Mouse (Mus musculus) intestine, embryonic 16.5 days (tissue): ENCODE measurements at regions not wholly inside any gene's neighbourhood (a gene's known extent, or its start where the extent isn't known, plus 50 kb on each side); places are given as distances from the start of the nearest gene placed in this dataset.
A peak's percentile ranks its signal among the peaks of the same experiment; 100 is the strongest.

Experiments used
- ATAC-seq: fragments of 200-750 bp; cut with Nextera tagmentation; 2 replicates; pipeline ENCODE4 v1.8.0; 2017; ENCODE audit warnings: moderate TSS enrichment, moderate library complexity
- H3K27ac ChIP-seq: fragments of 300-500 bp; sonication (generic); 2 replicates; pipeline ENCODE4 v1.5.1; 2014; ENCODE audit warnings: mild to moderate bottlenecking, low read length
- H3K27me3 ChIP-seq: fragments of 300-500 bp; sonication (generic); replicated peaks from 2 replicates; pipeline ENCODE4 v1.6.1; 2014; ENCODE audit warnings: low read length, control low read depth, mixed read lengths; ENCODE audit not compliant: control insufficient read depth, insufficient read depth
- H3K36me3 ChIP-seq: fragments of 300-500 bp; sonication (generic); 2 replicates; pipeline ENCODE4 v1.6.1; 2014; ENCODE audit warnings: low read length, control low read depth; ENCODE audit not compliant: control insufficient read depth, insufficient read depth
- H3K4me1 ChIP-seq: fragments of 300-500 bp; sonication (generic); 2 replicates; pipeline ENCODE4 v1.6.1; 2014; ENCODE audit warnings: low read length, control low read depth, mixed read lengths; ENCODE audit not compliant: control insufficient read depth, insufficient read depth
- H3K4me2 ChIP-seq: fragments of 300-500 bp; sonication (generic); 2 replicates; pipeline ENCODE4 v1.6.1; 2014; ENCODE audit warnings: low read depth, low read length, control low read depth
- H3K4me3 ChIP-seq: fragments of 300-500 bp; sonication (generic); 2 replicates; pipeline ENCODE4 v1.5.1; 2014; ENCODE audit warnings: mild to moderate bottlenecking, low read length
- H3K9ac ChIP-seq: fragments of 300-500 bp; sonication (generic); 2 replicates; pipeline ENCODE4 v1.6.1; 2014; ENCODE audit warnings: low read depth, low read length
- H3K9me3 ChIP-seq: fragments of 300-500 bp; sonication (generic); 2 replicates; pipeline ENCODE4 v1.6.1; 2016; ENCODE audit warnings: low read length, control low read depth; ENCODE audit not compliant: control insufficient read depth
- WGBS: fragments of 180-500 bp; shearing (Covaris S2); extraction: QIAGEN DNeasy Blood & Tissue Kit; methylation state at CpG from one replicate; pipeline ENCODE4 v1.1.7; 2014; 5-methylcytosine and 5-hydroxymethylcytosine counted together

DNA sequence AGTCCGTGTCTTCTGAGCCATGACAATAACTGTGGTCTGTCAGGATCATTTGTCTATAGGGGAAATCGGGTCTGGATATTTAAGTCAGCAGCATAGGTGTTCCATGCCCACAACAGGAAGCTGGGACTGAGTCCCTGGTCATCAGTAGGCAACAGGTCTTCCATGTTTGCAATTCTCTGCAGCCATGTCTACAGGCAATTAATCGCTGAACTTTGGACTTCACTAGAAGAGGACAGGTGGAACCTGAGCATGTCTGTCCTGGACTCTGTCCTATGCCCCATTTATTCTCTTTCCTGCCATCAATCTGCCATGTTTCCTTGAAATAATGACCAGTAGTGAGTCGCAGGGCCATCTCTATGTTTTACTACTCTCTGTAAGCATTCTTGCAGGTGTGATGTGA lies 54.9 kb downstream of the Cyp2d40 start:
- H3K4me1 ChIP-seq, result no peaks in the 10 kb centered on the region
- H3K27me3 ChIP-seq, result no peaks in the 10 kb centered on the region
- no peak overlapping the region for H3K4me3 ChIP-seq
- H3K9me3 ChIP-seq, result no peaks in the 10 kb centered on the region
- no peak overlapping the region for H3K27ac ChIP-seq
- no peak for ATAC-seq
- no peak overlapping the region for H3K4me2 ChIP-seq
- H3K36me3 ChIP-seq, result no peaks in the 10 kb centered on the region
- WGBS, result 88% methylated on average over 4 of the region's 4 CpGs
- no peak overlapping the region for H3K9ac ChIP-seq

DNA sequence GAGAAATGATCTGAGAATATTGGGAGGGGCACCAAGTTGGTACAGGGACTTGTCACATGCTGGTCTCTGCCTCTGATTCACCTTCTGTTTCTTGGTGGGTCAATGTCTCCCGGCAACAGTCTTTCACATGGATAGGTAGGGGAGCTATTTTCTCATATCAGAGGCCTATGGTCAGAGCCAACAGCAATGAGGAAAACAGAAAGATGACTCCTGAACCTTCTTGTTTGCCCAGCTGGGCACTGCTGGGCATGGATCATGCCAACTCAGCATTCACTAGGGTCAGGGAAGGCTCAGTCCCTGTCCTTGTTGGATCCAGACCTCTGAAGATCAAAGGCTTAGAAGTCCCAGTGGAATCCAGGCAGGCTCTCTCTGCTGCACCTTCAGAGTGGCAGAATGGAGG lies 56.1 kb downstream of the Cyp2d40 start:
- ATAC-seq, result no peak
- H3K4me2 ChIP-seq, result no peak overlapping the region
- H3K9ac ChIP-seq, result no peak overlapping the region
- no peak overlapping the region for H3K27ac ChIP-seq
- H3K4me3 ChIP-seq, result no peak overlapping the region
- no peaks in the 10 kb centered on the region for H3K9me3 ChIP-seq
- no peaks in the 10 kb centered on the region for H3K36me3 ChIP-seq
- no peaks in the 10 kb centered on the region for H3K4me1 ChIP-seq
- 96% methylated on average over 1 of the region's 1 CpGs for WGBS
- H3K27me3 ChIP-seq, result no peaks in the 10 kb centered on the region

DNA sequence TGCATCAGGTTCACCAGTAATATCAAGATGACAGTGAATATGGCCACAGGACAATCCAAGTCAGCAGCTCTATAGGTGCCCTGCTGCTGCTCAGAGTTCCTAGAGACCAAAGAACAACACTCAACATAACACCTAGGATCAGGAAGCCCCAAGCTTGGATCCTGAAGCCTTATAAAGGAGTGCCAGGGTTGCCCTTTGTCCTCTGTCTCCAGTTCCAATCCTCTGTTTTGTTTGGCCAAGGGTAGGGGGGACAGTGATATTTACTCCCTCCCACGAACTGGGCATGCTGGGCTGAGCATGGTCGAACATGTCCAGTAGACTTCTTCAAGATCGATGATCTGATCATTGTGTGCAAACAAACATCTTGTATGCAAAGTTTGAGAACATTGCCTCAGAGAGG lies 56.8 kb downstream of the Cyp2d40 start:
- H3K9me3 ChIP-seq, result no peaks in the 10 kb centered on the region
- no peak overlapping the region for H3K27ac ChIP-seq
- 91% methylated on average over 3 of the region's 3 CpGs for WGBS
- H3K9ac ChIP-seq, result no peak overlapping the region
- no peaks in the 10 kb centered on the region for H3K27me3 ChIP-seq
- H3K4me1 ChIP-seq, result no peaks in the 10 kb centered on the region
- H3K4me2 ChIP-seq, result no peak overlapping the region
- ATAC-seq, result no peak
- no peak overlapping the region for H3K4me3 ChIP-seq
- H3K36me3 ChIP-seq, result no peaks in the 10 kb centered on the region

DNA sequence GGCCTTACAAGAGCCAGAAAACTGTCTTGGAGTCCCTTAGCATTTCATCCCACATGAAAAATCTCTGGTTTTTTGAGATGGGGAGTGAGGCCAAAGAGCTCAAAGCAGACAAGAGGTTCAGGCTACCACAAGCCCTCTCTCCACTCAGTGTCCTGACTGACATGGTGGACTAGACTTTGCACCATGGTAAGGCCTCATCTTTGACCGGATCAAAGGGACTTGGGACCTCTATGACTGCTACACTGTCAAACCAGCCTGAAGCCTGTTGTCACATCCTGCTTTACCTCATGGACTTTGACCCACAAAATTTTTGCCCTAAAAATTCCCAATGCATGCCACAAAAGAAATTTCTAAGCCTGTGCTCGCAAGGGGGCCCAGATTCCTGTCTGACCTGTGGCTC lies 57.3 kb downstream of the Cyp2d40 start:
- Histone ChIP-seq H3K27me3 (no peaks in the 10 kb centered on the region), H3K4me1 (no peaks in the 10 kb centered on the region), H3K27ac (no peak overlapping the region), H3K36me3 (no peaks in the 10 kb centered on the region), H3K4me3 (no peak overlapping the region), H3K9ac (no peak overlapping the region), H3K9me3 (no peaks in the 10 kb centered on the region), H3K4me2 (no peak overlapping the region)
- 95% methylated on average over 2 of the region's 2 CpGs for WGBS
- no peak for ATAC-seq

DNA sequence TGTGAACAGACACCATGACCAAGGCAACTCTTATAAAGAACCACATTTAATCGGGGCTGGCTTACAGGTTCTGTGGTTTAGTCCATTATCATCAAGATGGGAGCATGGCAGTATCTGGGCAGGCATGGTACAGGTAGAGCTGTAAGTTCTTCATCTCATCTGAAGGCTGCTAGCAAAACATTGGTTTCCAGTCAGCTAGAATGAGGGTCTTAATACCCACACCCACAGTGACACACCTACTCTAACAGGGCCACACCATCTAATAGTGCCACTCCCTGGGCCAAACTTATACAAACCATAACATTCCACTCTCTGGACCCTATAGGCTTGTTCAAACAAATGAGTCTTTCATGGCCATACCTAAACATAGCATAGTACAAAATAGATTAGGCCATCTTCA lies 61.9 kb downstream of the Cyp2d40 start:
- Histone ChIP-seq H3K9me3 (no peaks in the 10 kb centered on the region), H3K4me2 (no peak overlapping the region), H3K4me1 (no peaks in the 10 kb centered on the region), H3K36me3 (no peaks in the 10 kb centered on the region), H3K4me3 (no peak overlapping the region), H3K27me3 (no peaks in the 10 kb centered on the region), H3K27ac (no peak overlapping the region), H3K9ac (no peak overlapping the region)
- no peak for ATAC-seq
- WGBS, result 93% methylated on average over 1 of the region's 1 CpGs

DNA sequence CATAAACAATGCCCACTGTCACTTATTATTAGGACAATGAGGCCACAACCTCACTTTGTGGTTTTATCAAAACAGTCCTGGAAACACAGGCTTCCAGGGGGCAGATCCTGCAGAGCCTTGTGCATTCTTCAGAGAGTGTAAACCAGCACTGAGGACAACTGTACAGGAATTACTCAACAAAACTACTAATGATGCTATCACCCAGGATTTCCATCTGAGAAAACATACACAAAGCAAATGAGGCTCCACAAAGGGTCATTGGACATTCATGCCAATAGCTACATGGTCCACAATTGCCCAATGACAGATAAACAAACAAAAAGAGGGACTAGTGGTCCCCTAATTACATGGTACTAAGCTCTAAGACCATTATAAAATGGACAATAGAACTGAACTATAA lies 68.2 kb downstream of the Cyp2d40 start:
- no peak for ATAC-seq
- H3K4me3 ChIP-seq, result no peak overlapping the region
- H3K9me3 ChIP-seq, result no peaks in the 10 kb centered on the region
- H3K27me3 ChIP-seq, result no peaks in the 10 kb centered on the region
- H3K36me3 ChIP-seq, result no peaks in the 10 kb centered on the region
- no peak overlapping the region for H3K4me2 ChIP-seq
- H3K4me1 ChIP-seq, result no peaks in the 10 kb centered on the region; the same call in 1 of the 2 replicates
- no peak overlapping the region for H3K27ac ChIP-seq
- no peak overlapping the region for H3K9ac ChIP-seq

DNA sequence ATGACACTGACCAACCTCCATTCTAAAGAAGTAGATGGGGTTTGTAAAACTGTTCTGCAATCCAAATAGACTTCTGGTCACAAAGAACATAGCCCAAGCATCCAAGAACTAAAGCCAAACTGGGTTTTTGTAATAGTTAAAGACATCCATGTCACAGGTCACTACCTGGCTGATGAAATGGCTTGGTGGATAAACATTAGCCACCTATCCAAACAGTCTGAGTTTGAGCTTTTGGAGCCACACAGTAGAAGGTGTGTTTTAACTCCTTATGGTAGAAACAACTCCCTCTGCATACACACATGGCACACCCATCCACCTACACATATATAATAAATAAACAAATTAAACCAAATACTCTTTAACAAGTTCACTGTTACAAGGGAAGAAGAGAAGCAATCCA lies 68.7 kb downstream of the Cyp2d40 start:
- Histone ChIP-seq H3K4me1 (no peaks in the 10 kb centered on the region; the same call in 1 of the 2 replicates), H3K36me3 (no peaks in the 10 kb centered on the region), H3K9ac (no peak overlapping the region), H3K9me3 (no peaks in the 10 kb centered on the region), H3K27me3 (no peaks in the 10 kb centered on the region), H3K27ac (no peak overlapping the region), H3K4me3 (no peak overlapping the region), H3K4me2 (no peak overlapping the region)
- ATAC-seq, result no peak

DNA sequence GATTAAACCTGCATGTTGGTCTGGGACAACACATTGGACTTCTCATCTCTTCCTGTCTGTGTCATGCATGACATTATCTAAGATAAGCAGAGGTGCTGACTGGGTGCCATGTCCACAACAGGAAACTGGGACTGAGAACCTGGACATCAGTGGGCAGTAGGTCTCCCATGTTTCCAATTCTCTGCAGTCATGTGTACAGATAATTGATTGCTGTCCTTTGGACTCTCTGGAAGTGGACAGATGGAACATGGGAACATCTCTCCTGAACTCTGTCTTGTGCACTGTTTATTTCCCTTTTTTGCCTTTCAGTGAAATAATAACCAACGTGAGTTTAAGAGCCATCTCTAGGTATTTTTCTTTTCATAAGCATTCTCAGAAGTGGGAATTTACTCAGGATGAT lies 69.5 kb downstream of the Cyp2d40 start:
- no peak for ATAC-seq
- H3K27ac ChIP-seq, result no peak overlapping the region
- H3K4me3 ChIP-seq, result no peak overlapping the region

DNA sequence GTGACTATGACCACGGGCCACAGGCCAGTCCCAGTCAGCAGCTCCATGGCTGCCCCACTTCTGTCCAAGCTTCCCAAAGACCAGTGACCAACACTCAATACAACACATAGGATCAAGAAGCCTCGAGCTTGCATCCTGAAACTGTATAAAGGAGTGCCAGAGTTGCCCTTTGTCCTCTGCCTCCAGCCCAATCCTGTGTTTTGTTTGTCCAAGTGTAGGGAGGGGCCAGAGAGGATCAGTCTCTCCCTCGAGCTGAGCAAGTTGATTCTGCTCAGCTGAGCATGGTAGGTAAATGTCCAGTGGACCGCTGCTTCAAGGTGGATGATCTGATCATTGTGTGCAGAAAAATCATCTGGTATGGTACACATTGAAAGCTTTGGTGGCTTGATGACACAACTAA lies 71.0 kb downstream of the Cyp2d40 start:
- Histone ChIP-seq H3K36me3 (no peaks in the 10 kb centered on the region), H3K4me1 (no peaks in the 10 kb centered on the region; the same call in 1 of the 2 replicates), H3K9me3 (no peaks in the 10 kb centered on the region), H3K4me3 (no peak overlapping the region), H3K27ac (no peak overlapping the region), H3K27me3 (no peaks in the 10 kb centered on the region), H3K9ac (no peak overlapping the region), H3K4me2 (no peak overlapping the region)
- 51% methylated on average over 4 of the region's 4 CpGs for WGBS
- peak; percentile 77 for ATAC-seq

More for the DNA sequence above, 69.5 kb downstream of the Cyp2d40 start:
- no peak overlapping the region for H3K4me2 ChIP-seq
- H3K36me3 ChIP-seq, result no peaks in the 10 kb centered on the region
- 65% methylated on average over 1 of the region's 1 CpGs for WGBS
- no peaks in the 10 kb centered on the region for H3K27me3 ChIP-seq
- H3K9ac ChIP-seq, result no peak overlapping the region
- H3K4me1 ChIP-seq, result no peaks in the 10 kb centered on the region; the same call in 1 of the 2 replicates
- H3K9me3 ChIP-seq, result no peaks in the 10 kb centered on the region
